Mouse (Mus musculus) small intestine, adult 2 months (tissue): ENCODE measurements around the gene Prickle2. TPM values are rescaled to one million over a fixed set of nuclear protein-coding genes. Genes with fewer than 3 reads are reported as not detected.
A peak's percentile ranks its signal among the peaks of the same experiment; 100 is the strongest.

ENCODE experiments used
- H3K27ac ChIP-seq: fragments of 200-500 bp; 2 replicates; pipeline ENCODE4 v1.5.1; 2012; ENCODE audit warnings: low read depth, low read length, control low read depth, inconsistent platforms; ENCODE audit not compliant: insufficient read depth
- H3K27me3 ChIP-seq: fragments of 200-500 bp; 2 replicates; pipeline ENCODE4 v1.6.1; 2012; ENCODE audit warnings: mild to moderate bottlenecking, moderate library complexity, low read length, inconsistent platforms; ENCODE audit not compliant: control insufficient read depth, insufficient read depth
- H3K36me3 ChIP-seq: fragments of 200-500 bp; 2 replicates; pipeline ENCODE4 v1.6.1; 2012; ENCODE audit warnings: mild to moderate bottlenecking, low read length, control low read depth, inconsistent platforms; ENCODE audit not compliant: control insufficient read depth, insufficient read depth
- H3K4me1 ChIP-seq: fragments of 200-500 bp; 2 replicates; pipeline ENCODE4 v1.6.1; 2012; ENCODE audit warnings: low read length, inconsistent platforms, mixed read lengths; ENCODE audit not compliant: control insufficient read depth, insufficient read depth, insufficient read length
- H3K4me3 ChIP-seq: fragments of 200-500 bp; 2 replicates; pipeline ENCODE4 v1.5.1; 2012; ENCODE audit warnings: low read depth, mild to moderate bottlenecking, control low read depth, inconsistent platforms, low read length, moderate library complexity
- CTCF ChIP-seq: fragments of 200-500 bp; IDR thresholded peaks from 2 replicates; pipeline ENCODE4 v1.5.1; 2012; ENCODE audit warnings: low read depth, mild to moderate bottlenecking, control low read depth, inconsistent platforms, low read length, moderate library complexity, mixed read lengths; ENCODE audit not compliant: insufficient replicate concordance, insufficient read length; ENCODE audit errors: extremely low read depth
- POLR2A ChIP-seq: fragments of 200-500 bp; IDR thresholded peaks from 2 replicates; pipeline ENCODE4 v1.6.1; 2012; ENCODE audit warnings: low read depth, mild to moderate bottlenecking, control low read depth, inconsistent platforms, low read length, moderate library complexity
- WGBS: fragments of 180-500 bp; shearing (Covaris S2); methylation state at CpG from one replicate; pipeline ENCODE4 v1.1.7; 2018; 5-methylcytosine and 5-hydroxymethylcytosine counted together
- polyA plus RNA-seq: library from polyadenylated mRNA; depleted of rRNA; stranded (reverse); fragments of >200 nt; gene quantifications from 2 replicates; pipeline ENCODE4 v1.2.3, GENCODE M21; 2012

The Prickle2 gene
- polyA plus RNA-seq, 1 experiment, result 1.6 TPM

DNA sequence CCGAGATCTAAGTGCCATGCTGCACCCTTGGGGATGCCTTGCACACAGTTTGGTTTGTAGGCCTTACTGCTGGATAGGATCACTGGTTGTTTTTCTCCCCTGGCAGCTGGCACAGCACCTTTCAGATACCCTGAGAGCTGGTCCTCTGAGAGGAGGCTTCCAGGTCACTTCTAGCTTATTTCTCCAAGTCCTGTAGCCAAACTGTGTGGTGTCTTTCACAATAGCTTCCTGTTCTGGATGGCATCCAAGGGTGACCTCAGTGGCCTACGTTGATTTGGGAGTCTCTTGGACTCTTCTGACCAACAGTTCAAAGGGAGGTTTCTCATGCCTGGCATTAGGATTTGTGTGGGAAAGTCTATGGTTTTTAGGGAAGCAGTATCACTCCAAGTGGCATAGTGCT lies 150.3 kb downstream of the Prickle2 start:
- Histone ChIP-seq H3K27ac (no peak overlapping the region), H3K27me3 (no peaks in the 10 kb centered on the region), H3K36me3 (no peaks in the 10 kb centered on the region), H3K4me1 (no peaks in the 10 kb centered on the region), H3K4me3 (no peak overlapping the region)
- 48% methylated on average over 2 of the region's 2 CpGs for WGBS
- TF ChIP-seq POLR2A (no peak), CTCF (no peak)

DNA sequence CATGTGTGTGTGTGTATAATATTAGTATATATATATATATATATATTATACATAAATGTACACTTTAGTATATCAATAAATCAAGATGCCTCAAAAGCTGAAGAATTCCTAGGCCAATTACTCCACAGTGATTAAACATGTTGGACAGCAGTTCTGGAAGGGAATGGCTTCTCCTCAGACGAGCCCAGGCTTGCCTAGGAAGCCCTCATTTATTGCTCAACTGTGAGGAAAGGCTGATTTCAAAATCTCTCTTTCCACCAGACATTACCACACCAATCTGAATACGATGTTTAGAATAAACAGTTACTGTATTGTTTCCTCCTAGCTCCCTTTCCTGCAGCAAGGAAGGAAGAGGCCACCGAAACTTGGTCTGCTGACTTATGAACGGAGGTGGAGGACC lies 152.9 kb downstream of the Prickle2 start:
- Histone ChIP-seq H3K4me1 (no peaks in the 10 kb centered on the region), H3K27me3 (no peaks in the 10 kb centered on the region), H3K4me3 (no peak overlapping the region), H3K27ac (no peak overlapping the region), H3K36me3 (no peaks in the 10 kb centered on the region)
- WGBS, result 65% methylated on average over 4 of the region's 4 CpGs
- TF ChIP-seq CTCF, result no peak
- TF ChIP-seq POLR2A, result no peak

DNA sequence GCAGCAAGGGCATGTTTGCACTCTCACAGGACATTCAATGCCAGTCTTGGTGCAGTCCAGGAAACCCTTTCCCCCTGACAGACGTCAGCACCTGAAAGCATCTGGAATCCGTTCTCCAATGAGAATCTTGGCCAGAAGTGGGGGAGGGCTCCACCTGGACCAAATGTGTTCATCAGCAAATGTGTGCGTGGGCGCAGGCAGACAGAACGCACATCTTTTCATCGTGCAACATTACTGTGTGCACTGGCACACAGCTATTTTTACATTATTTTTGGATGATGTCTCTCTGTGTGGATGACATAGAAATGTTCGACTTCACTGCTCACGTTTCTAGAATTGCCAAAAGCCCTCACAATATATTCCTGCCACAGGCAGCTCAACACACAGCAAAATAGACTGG lies 156.7 kb downstream of the Prickle2 start:
- H3K36me3 ChIP-seq, result no peaks in the 10 kb centered on the region
- H3K27me3 ChIP-seq, result no peaks in the 10 kb centered on the region
- no peak overlapping the region for H3K4me3 ChIP-seq
- no peaks in the 10 kb centered on the region for H3K4me1 ChIP-seq
- no peak for TF ChIP-seq POLR2A
- no peak overlapping the region for H3K27ac ChIP-seq
- 68% methylated on average over 8 of the region's 8 CpGs for WGBS

DNA sequence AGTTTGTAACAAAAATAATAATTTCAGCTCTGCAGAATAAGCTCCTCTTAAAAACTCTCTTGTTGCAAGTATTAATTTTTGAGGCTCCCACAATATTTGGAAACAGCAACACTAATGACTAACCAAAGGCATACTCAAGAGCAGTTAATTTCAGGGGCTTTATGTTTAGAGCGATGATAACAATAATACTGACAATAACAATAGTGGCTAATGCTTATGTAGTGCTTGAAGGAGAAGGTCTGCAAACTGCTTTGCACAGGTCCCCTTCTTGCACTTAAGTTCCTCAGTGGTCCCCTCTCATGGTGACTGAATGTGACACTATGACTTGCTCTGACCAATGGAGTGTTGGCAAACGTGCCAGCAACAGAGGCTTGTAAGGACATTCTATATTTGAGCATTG lies 160.8 kb downstream of the Prickle2 start:
- TF ChIP-seq CTCF (no peak), POLR2A (no peak)
- no peak overlapping the region for H3K27ac ChIP-seq
- no peaks in the 10 kb centered on the region for H3K36me3 ChIP-seq
- H3K4me1 ChIP-seq, result no peaks in the 10 kb centered on the region
- WGBS, result 71% methylated on average over 2 of the region's 2 CpGs
- no peak overlapping the region for H3K4me3 ChIP-seq
- no peaks in the 10 kb centered on the region for H3K27me3 ChIP-seq

DNA sequence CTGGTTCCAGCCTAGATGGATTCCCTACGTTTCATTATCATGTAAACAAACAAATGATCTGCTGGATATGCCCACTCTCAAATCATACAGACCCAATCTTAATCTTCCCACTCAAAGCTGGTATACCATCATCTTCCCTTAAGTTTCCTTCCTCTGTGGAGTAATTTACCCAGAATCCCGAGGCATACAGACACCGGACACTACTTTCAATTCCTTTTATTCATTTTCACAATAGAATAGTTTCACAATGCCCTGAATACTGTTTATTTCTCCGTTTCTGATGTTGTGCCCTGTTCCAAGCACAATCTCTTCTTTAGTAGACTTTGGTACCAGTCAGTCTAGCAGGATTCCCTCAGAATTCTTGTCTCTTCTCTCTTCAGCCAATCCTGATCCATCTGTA lies 162.1 kb downstream of the Prickle2 start:
- WGBS, result 68% methylated on average over 4 of the region's 4 CpGs
- Histone ChIP-seq H3K4me1 (no peaks in the 10 kb centered on the region), H3K27ac (no peak overlapping the region), H3K4me3 (no peak overlapping the region), H3K27me3 (no peaks in the 10 kb centered on the region), H3K36me3 (no peaks in the 10 kb centered on the region)
- no peak for TF ChIP-seq CTCF
- TF ChIP-seq POLR2A, result no peak

DNA sequence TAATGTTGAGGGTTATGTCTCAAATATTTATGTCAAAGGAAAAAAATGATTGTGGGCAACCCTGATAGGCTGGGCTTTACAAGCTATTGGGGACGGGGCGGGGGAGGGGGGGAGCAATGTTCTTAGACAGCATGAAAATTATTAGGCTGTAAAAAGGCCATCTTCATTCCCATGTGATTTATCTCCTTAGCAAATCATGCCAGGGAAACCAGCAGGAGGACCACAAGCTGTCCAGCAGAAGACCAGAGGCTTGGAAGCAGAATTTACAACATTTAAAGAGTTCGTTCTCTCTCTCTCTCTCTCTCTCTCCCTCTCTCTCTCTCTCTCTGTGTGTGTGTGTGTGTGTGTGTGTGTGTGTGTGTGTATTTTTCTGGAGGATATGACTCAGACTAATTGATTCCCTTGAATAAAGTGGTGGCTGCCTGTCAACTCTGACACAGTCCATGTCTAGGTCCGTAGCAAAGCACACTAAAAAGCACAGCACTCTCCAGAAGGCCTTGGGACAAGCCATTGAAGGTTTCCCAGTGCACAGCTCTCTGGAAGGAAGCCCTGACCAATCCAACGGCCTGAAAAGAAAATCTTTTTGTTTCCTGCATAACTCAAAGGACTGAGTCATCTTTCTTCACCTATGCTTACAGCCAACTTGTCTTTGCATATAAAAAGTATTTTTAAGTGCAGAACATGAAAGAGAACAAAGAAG lies 163.4 kb downstream of the Prickle2 start:
- TF ChIP-seq POLR2A (no peak), CTCF (no peak)
- H3K27ac ChIP-seq, result no peak overlapping the region
- no peak overlapping the region for H3K4me3 ChIP-seq
- no peaks in the 10 kb centered on the region for H3K27me3 ChIP-seq
- H3K4me1 ChIP-seq, result no peaks in the 10 kb centered on the region
- WGBS, result 61% methylated on average over 5 of the region's 5 CpGs
- H3K36me3 ChIP-seq, result no peaks in the 10 kb centered on the region

DNA sequence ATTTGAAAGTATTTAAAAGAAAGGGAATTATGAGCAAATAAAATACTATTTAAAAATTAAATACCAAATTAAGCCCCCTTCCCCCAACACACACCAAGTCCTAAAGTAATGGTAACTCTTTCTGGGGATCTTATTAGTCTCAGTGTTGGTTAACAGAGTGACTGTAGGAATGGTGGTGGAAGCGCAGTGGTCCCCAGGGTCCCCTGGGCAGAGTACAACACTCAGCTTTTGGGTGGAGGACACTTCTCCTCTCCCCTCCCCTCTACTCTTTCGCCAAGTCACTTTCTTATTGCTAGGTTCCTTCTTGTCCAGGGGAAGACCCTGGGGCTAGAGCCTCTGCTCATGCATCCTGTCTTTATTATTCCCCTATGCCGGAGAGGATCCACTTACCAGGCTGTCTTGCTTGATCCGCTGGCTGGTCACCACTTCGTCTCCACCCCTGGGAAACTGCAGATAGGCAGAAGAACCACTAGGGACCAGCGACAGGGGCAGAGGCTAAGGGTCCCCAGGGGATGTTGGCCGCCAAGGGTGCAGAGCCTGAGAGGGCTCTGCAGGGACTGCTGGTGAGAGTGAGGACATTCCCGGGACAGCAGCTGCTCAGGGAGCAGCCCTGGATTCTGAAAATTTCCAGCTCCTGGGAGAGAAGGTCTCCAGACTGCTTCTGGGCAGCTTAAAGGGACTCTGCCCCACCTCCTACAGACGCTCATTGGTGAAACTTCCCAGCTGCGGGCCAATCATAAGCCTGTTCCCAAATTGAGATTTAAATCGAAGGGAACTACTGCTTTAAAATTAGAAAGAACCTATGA lies 171.5 kb downstream of the Prickle2 start:
- TF ChIP-seq CTCF, result no peak
- TF ChIP-seq POLR2A, result peak; percentile 42; the same call in 1 of the 2 replicates
- Histone ChIP-seq H3K36me3 (no peaks in the 10 kb centered on the region), H3K4me3 (peak overlapping the region; percentile 63), H3K27ac (peak overlapping the region; percentile 17; the same call in 1 of the 2 replicates), H3K4me1 (no peaks in the 10 kb centered on the region), H3K27me3 (no peaks in the 10 kb centered on the region)
- WGBS, result 13% methylated on average over 11 of the region's 11 CpGs
